Mouse (Mus musculus): Measurements from ENCODE around the gene Wnt16.
"Not testable (repeated sequence)": the region's sequence is repeated elsewhere in the genome, so short reads cannot be mapped to it uniquely, and the experiment has no call there.

Wnt16 gene

DNA sequence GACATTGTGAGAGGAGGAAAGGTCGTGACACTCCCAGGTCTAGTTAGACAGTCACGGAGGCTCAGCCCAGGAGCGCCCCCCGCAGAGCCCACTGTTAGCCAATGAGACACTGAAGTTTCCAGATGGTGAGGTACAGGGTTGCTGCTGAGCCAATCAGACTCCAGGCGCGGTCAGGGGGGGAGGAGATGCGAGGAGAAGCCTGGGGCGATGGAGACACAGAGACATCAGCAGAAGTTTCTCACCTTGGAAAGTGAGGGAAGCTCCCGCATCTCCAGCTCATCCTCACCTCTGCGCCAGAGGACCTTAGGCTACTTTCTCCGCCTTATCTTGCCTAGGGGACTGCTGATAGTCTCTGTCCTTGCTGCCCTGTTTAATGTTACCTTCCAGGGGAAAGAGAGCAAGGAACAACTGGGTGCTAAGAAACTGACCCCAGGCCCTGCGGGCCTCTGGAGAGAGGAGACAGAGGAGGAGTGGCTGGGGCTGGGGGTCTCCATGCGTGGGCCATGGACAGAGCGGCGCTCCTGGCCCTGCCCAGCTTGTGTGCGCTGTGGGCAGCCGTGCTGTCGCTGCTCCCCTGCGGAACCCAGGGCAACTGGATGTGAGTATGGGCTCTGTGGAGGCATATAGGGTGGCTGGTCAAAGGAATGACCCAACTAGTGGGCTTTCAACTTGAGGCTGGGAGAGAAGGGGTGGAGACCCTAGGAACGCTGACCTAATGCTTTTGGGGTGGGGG lies at the start of gene Wnt16:
Wnt16 (plus strand) TSS at position 224 of the 733 bp plus-strand sequence.
- no peak for DNase-seq (ENCODE audit: low spot score in 2 of 2)

DNA sequence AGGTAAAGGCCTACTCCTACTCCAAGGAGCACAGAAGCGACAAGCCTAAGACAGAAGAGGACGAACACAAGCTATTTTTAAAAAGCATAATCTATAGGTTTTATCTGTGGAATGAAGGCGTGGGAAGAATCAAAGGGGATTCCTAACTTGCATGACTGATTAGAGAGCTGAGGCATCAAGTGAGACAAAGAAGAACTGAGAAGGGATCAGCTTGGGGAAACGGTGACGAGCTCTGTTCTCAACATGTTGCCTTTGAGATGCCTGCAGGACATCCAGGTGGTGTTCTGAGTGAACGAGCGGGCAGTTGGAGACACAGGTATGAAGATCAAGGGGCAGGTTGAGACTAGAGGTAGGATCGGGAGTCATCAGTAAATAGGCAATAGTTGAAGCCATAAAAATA lies 44.7 kb upstream of the Wnt16 start:
- DNase-seq (ENCODE audit: low spot score in 2 of 2), result no peak

DNA sequence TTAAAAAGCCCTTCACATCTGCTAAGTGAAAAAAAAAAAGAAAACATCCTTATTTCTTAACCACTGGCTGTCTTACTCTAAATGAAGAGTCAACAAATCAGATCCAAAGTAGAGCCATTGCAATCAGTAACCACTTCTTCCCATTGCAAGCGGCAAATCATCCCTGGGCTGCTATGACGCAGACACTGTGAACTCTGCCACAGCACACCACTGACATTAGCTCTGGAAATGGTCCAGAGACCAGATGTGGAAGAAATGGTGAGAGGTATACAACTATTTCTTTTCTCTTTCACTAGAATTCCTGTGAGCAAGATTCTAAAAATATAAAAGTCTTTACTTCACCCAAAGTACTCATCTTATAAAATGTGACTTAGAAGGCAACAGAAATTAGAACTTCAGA lies 41.3 kb upstream of the Wnt16 start:
- DNase-seq (ENCODE audit: low spot score in 2 of 2), result no peak

DNA sequence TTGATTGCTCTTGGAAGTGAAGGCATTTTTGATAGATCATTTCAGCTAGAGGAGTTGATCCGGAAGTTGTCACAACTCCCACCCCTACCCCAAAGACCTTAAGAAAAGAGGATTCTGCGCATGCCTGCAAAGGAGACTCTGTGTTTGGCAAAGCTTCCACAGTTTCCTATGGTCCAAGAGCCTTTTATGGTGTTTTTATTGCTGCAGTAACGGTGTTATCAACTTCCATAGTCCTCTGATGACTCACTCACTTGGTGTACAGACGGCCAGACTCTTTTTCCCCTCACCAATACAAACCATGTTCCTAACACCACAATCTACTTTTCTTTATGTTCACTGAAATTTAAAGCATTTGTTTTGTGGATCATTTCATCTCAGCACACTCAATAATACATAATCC lies 29.2 kb upstream of the Wnt16 start:
- DNase-seq (ENCODE audit: low spot score in 2 of 2), result no peak

DNA sequence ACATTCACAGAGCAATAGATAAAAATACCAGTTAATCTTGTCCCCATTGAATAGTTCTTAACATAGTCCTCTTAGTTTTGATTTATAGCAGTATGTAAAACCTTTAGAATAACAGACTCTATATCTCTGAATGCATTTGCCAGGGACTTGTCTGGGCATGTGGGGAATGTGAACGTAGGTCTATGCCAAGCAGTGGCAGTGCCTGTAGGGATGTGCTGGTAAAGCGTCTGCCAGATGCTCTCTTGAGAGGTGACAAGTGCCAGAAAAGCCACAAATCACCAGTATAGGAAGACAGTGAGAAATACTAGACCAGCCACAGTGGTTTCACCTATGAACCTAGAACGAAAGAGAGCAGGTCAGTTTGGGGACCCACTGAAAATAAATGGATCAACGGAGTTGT lies 25.5 kb upstream of the Wnt16 start:
- no peak for DNase-seq (ENCODE audit: low spot score in 2 of 2)

DNA sequence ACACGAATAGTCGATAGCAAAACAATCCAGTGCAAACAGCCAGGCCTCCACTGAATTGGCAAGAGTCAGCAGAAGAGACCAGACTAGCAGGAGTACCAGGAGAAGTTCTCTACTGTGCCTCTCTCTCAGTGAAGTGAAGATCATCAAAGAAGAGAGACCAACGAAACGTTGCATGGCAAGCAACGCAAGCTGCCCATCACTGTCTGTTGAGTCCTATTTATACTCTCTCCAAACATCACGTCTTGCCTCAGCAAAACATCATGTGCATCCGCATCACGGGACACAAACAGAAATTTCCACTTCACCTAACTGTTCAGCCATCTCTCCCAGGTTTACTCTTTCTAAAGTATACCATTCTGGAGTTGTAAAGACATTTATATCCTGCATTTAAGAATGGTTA lies 23.9 kb upstream of the Wnt16 start:
- not testable (repeated sequence) for DNase-seq (ENCODE audit: low spot score in 2 of 2)

DNA sequence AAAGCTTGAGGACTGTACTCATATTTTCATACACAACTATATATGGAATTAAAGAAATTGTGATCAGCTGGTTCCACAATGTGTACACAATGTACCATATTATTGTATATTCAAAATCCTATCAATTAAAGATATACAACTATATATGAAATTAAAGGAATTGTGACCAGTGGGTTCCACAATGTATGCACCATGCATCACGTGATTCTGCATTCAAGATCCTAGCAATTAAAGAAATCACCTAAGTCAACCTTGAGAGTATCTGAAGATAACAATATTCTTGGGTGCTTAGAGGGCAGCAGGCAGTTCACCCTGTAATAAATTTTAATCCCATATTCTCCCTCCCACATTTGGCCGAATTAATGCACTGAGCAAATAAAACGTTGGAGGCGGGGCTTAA lies 22.0 kb upstream of the Wnt16 start:
- no peak for DNase-seq (ENCODE audit: low spot score in 2 of 2)

DNA sequence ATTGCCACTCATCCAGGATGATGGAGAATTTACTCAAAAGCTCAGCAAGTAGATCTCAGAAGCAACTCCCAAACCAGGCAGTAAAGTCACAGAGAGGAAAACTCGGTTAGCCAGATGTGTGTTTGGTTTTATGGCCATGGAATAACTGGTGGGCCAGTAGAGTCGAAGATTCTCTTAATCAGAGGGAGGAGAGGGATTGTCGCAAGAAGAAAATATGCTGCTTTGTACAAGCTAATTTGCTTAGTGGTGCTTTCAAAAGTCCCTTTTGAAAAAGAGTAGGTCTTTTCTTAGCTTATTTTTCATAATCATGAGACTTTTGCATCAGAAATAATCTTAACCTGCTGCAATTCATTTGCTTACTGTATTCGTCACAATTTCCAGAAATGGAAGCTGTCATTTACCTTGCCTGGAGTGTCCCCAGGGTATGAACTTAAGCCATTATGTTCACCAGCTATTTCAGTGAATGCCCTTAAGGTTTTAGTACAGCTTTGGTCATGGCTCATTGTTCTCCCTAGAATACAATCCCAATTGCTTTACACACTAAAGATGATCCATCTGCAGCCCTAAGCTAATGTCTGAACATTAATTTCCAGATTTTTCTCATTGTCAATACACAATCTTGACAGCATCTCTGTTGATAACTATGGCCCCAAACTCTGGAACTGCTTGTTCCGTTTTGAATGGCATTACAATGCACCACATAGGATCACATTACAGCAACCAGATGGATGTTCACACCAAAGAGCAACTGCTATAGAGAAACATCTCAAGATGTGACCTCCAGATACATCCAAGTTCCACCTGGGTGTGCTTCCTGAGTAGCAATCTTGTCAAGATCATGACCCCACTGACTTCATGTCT lies 20.0 kb upstream of the Wnt16 start:
- DNase-seq (ENCODE audit: low spot score in 2 of 2), result no peak

DNA sequence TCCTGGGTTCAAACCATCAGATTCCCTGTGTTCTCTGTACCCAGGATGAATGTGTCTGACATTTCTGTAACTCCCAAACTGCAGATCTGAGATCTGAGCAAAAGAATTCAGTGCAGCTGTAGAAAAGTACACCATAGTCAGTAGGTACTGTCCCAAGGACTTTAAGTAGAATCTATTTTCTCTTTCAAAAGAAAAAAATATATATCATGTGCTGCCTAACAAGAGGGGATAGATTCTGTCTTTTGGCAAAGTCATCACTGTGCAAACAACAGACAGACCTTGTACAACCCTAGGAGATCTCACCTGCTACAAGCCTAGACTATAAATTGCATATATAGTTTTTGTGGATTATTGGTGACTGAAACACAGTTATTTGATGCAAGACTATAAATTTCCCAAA lies 19.4 kb upstream of the Wnt16 start:
- no peak for DNase-seq (ENCODE audit: low spot score in 2 of 2)

DNA sequence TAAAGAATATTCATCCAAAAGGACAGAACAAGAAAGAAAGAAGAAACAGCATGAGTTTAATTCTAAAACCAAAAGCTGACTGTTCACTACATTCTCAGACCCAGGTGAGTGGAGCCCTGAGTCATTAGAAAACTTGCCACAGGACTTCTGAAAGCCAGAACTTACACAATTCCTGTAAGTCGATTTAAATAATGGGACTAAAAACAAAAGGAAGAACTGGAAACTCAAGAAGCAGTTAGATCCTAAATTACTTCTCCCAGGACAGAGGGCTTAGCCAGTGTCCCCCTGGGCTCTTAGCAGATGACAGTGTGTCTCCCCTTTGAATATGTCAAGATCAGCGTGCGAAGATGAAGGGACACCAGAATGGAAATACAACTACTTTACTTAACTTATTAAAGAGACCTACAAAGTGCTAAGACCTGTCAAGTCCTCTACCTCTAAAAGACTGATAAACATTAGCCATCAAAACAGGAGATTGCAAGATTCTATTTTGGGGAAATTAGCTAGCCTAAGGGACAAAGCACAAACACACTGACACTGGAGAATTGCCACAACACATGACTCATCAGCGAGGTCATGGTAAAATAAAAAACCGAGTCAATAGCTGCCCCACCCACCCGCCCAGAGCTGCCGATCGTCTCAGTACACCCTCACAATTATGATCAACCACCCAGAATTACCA lies 18.0 kb upstream of the Wnt16 start:
- DNase-seq (ENCODE audit: low spot score in 2 of 2), result no peak

DNA sequence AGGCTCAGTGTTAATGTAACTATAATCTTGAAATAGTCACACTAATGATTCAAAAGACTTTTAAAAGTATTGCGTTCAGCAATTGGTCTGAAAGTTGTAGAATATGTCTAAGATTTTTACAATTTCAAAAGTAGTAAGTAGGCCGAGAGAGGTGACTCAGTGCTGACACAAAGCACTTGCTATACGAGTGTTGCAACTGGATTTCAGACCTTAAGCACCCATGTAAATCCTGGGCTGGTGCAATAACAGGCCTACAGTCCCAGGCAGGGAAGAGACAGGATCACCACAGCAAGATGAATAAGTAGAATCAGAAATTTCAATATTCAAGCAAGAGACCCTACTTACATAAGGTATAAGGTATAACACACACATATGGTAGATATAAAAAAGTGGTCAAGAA lies 10.1 kb upstream of the Wnt16 start:
- DNase-seq (ENCODE audit: low spot score in 2 of 2), result no peak

DNA sequence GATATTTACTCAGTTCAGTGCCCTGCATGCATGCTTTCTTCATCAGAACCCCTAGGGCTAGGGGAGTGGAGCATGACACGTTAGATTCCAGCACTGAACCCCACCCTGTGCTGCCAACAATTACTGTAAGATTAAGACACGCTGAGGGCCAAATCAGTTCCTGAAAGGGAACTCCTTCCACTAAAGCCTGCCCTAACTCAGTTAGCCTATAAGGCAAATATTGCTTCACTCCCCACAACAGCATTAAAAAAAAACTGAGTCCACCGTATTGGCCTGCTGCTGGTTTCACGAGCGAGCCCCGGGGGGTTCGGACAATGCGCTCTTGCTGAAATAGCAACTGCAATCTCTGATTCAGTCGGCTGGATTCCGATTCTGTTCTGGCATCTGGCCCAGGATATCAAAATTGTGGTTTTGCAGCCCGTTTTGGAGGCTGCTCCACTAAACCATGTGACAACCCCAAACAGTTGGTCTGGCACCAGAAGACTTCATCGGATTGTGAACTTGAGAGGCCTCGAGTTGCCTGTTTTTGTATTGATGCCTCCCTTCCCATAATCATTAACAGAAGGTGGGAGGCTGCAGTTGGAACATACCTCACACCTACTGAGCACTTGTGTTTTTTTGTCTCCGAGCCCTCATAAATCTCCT lies 7.7 kb upstream of the Wnt16 start:
- DNase-seq (ENCODE audit: low spot score in 2 of 2), result no peak

DNA sequence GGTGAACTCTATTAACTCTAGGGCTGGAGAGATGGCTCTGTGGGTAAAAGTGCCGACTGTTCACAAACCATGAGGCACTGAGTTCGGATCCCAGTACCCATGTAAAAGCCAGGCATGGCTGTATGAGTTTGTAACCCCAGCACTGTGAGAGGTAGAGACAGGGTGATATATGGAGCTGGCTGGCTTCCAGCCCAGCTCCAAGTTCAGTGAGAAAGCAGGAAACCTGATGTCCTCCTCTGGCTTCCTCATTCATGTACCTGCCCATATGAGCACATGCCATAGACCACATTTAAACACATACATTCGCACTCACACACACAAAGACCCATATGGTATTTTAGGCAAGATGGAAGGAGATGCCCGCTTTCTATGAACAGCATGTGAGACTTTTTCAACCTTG lies 5.6 kb upstream of the Wnt16 start:
- DNase-seq (ENCODE audit: low spot score in 2 of 2), result no peak

DNA sequence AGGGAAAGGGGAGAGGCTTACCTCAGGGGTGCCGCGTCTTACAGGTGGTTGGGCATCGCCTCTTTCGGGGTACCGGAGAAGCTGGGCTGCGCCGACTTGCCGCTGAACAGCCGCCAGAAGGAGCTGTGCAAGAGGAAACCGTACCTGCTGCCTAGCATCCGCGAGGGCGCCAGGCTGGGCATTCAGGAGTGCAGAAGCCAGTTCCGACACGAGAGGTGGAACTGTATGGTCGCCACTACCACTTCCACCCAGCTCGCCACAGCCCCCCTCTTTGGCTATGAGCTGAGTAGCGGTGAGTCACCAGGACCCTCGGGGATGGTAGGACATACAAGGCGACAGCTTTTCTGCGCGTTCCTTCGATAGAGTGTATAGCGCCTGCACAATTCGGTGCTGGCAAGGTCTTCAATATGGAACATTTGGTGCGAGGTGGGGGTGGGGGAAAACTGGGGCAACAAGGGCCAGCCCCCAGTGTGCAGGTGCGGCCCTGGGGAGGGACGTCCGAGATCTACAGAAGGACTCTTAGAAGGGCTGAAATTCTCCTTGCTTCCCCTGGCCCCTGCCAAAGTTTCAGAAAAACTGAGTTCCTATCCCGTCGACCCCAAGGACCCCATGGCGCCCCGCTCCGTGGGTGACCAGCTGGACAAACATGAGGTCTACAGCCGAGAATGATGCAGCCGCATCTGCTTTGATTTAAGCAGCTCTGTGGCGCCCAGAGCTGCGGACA lies 872 bp downstream of the Wnt16 start:
- DNase-seq (ENCODE audit: low spot score in 2 of 2), result no peak

DNA sequence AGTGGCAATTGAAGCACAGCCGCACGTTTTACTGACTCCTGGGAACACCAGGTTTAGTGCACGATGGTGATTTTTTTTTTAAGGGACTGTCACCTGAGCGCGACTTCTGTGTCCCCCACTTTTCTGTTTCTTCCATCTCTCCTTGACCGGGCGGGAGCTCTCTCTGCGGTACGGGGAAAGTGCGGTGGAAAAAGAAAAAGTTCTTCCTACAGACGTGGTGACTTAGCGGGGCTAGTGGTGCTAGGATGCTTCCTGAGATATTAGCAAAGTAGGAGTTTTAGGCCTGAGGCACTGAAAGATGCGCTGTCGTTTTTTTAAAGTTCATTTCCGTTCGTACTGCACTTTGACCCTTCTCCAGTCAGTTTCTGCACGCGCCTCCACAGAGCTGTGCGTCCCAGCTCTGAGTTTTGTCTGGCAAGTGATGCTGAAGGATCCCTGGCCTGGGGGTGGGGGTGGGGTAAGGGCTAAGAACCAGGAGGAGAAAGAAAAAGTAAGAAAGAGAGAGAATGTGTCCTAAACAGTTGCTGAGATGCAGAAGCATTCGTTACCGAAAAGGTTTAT lies 1.5 kb downstream of the Wnt16 start:
- DNase-seq (ENCODE audit: low spot score in 2 of 2), result no peak

DNA sequence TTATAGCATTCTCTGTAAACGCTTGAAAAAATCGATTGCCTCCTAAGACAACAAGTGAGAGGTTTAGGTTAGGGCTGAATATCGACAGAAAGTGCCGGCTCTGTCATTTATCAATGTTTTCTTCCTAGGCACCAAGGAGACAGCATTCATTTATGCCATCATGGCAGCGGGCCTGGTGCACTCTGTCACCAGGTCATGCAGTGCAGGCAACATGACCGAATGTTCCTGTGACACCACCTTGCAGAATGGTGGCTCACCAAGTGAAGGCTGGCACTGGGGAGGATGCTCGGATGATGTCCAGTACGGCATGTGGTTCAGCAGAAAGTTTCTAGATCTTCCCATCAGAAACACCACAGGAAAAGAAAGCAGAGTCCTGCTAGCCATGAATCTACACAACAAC lies 2.8 kb downstream of the Wnt16 start:
- no peak for DNase-seq (ENCODE audit: low spot score in 2 of 2)

DNA sequence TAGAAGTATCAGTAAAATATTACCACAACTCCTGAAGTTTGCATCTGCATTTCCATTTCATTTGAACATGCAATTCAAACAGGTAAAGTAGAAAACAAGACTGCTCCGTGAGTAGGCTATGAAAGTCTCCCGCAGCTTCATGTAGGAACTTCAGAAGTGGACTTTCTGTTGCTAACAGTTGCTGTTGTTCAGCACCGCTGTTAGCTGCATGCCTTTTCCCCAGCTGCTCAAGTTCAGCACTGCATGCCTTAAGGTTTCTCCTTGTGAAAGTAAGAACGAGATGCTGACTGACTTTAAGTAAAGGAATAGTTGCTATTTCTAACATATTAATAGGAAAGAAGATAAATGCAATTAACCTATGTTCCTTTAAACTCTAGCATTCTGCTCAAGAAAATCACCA lies 4.0 kb downstream of the Wnt16 start:
- DNase-seq (ENCODE audit: low spot score in 2 of 2), result no peak

DNA sequence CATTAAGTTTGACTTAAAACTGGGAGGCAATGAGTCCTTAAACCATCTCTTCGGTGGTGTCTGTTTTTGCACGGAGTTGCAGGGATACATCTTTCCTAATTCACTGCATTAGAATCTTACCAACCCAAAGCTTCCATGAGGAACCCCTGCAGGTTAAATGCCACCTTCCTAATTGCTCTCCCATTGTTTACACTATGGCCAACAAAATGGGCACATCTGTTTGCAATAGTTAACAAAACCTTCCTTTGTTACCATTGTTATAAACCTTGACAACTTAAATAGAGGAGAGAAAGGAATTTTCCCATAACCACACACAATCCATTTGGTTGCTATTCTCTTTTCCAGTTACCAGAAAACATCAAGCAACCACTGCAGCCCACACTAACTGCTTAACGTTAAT lies 5.9 kb downstream of the Wnt16 start:
- DNase-seq (ENCODE audit: low spot score in 2 of 2), result no peak

DNA sequence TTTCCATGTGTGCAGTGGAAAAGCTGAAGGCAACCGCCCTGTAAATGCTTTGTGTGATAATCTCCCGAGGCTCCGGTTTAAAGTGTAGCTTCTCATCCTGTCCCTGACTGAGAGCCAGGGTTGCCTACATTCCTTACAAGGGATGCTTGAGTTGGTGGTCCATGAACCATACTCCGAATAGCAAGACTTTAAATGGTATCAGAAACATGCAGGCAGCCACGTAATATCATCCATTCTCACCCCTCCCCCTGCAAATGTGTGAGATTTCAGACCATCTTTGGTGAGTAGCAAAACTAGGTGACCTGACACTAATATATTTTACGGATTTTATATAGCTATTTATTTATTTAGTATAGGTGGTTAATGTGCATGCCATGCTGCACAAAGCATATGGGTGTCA lies 9.0 kb downstream of the Wnt16 start:
- no peak for DNase-seq (ENCODE audit: low spot score in 2 of 2)

DNA sequence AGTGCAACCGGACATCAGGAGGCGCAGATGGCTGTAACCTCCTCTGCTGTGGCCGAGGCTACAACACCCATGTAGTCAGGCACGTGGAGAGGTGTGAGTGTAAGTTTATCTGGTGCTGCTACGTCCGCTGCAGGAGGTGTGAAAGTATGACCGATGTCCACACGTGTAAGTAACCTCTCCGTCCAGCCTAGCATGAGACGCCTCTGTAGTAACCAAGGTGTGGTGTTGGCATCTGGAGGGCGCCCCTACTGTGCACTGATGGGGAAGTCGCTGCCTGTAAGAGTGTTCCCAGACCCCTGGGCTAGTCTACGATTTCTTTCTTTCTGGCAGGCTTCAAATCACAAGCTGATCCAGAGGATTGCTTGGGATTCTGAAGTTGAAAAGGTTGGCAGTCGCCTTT lies 10.0 kb downstream of the Wnt16 start:
- no peak for DNase-seq (ENCODE audit: low spot score in 2 of 2)

DNA sequence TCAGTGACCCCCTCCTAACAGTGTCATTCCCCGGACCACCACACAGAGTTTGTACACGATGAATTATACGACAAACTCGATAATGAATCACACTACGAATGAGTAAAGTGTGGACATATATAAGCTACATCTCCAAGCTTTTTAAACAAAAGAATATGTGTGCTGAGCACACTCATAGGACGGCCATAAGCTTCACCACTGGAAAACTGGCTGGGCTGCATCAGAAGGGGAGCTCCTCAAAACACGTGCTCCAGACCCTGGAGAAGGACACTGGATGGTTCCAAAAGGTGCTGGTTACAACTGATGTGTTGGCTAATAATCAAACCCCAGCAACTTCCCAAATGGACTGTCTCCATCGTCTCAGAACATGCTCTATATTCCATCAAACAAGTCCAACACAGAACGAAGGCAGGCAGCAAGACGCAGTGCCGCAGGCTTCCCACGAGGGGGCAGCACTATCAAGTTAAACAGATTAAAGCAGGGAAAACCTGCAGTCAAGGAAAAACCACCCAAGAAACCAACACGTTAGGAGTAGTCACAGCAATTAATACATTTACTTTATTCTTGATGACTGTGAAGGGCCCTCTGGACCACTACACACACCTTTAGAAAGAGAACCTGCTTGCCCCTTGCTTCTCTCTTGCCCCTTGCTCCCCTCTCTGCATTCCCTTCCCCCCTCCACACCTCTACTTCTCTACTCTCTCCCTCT lies 37.5 kb downstream of the Wnt16 start:
- DNase-seq (ENCODE audit: low spot score in 2 of 2), result peak; percentile 67 to 89
